Mouse (Mus musculus): ENCODE measurements around the gene Ttk. TPM values are rescaled to one million over a fixed set of nuclear protein-coding genes. Genes with fewer than 3 reads are reported as not detected.

The Ttk gene
- polyA plus RNA-seq, 1 experiment: 3.0 TPM

GRCm38 (mm10) chr9:83804341-83804740 is 30.1 kb upstream of the Ttk start:
- Histone ChIP-seq H3K4me2 (ENCODE audit: low read depth) (no peak overlapping the region), H3K36me3 (ENCODE audit: control insufficient read depth, insufficient read depth) (no peaks in the 10 kb centered on the region), H3K27me3 (ENCODE audit: control insufficient read depth, insufficient read depth, insufficient read length) (no peaks in the 10 kb centered on the region), H3K4me3 (no peak overlapping the region), H3ac (ENCODE audit: control insufficient read depth, insufficient read length) (no peak overlapping the region), H3K79me2 (ENCODE audit: control insufficient read depth, insufficient read depth) (no peaks in the 10 kb centered on the region)
- TF ChIP-seq MYOD1 (IDR thresholded peaks at IDR 0.05; ENCODE audit: control insufficient read depth in 1 of 3, insufficient read length in 2 of 3, low read depth in 2 of 3) (no peak), POLR2AphosphoS2 (IDR thresholded peaks at IDR 0.05; ENCODE audit: insufficient read length, low read depth) (no peak), USF1 (IDR thresholded peaks at IDR 0.05; ENCODE audit: low read depth) (no peak), MAX (IDR thresholded peaks at IDR 0.05; ENCODE audit: low read depth) (no peak)

GRCm38 (mm10) chr9:83805164-83805976 is 29.1 kb upstream of the Ttk start:
- Histone ChIP-seq H3K79me2 (ENCODE audit: control insufficient read depth, insufficient read depth) (no peaks in the 10 kb centered on the region), H3K4me3 (peak overlapping the region; percentile 26), H3K27me3 (ENCODE audit: control insufficient read depth, insufficient read depth, insufficient read length) (peaks cover 3% of the 10 kb centered on the region), H3ac (ENCODE audit: control insufficient read depth, insufficient read length) (peak overlapping the region; percentile 46), H3K4me2 (ENCODE audit: low read depth) (peak overlapping the region; percentile 87), H3K36me3 (ENCODE audit: control insufficient read depth, insufficient read depth) (no peaks in the 10 kb centered on the region)
- no peak for TF ChIP-seq MYOD1 (IDR thresholded peaks at IDR 0.05; ENCODE audit: control insufficient read depth in 1 of 3, insufficient read length in 2 of 3, low read depth in 2 of 3)
- no peak for TF ChIP-seq SRF (IDR thresholded peaks at IDR 0.05; ENCODE audit: control insufficient read depth, insufficient read length, low read depth)
- TF ChIP-seq USF1 (IDR thresholded peaks at IDR 0.05; ENCODE audit: low read depth): no peak
- no peak for TF ChIP-seq MYOG (IDR thresholded peaks at IDR 0.05; ENCODE audit: control insufficient read depth in 1 of 3, insufficient read depth in 1 of 3, insufficient read length in 2 of 3, low read depth in 2 of 3)
- TF ChIP-seq TCF3 (IDR thresholded peaks at IDR 0.05; ENCODE audit: insufficient read length, low read depth): no peak
- TF ChIP-seq TCF12 (IDR thresholded peaks at IDR 0.05; ENCODE audit: insufficient read depth, poor library complexity, severe bottlenecking): no peak
- no peak for TF ChIP-seq CEBPB (IDR thresholded peaks at IDR 0.05; ENCODE audit: insufficient read depth, poor library complexity, severe bottlenecking)
- TF ChIP-seq REST (IDR thresholded peaks at IDR 0.05; ENCODE audit: insufficient read depth, insufficient read length): no peak
- TF ChIP-seq MAX (IDR thresholded peaks at IDR 0.05; ENCODE audit: low read depth): no peak
- TF ChIP-seq POLR2AphosphoS2 (IDR thresholded peaks at IDR 0.05; ENCODE audit: insufficient read length, low read depth): no peak
- TF ChIP-seq POLR2A (IDR thresholded peaks at IDR 0.05; ENCODE audit: insufficient read length, low read depth): no peak
- TF ChIP-seq E2F4 (IDR thresholded peaks at IDR 0.05; ENCODE audit: insufficient read depth): no peak

- H3K4me2 ChIP-seq (ENCODE audit: low read depth): peak within 1 kb of the TSS; percentile 87
- TF ChIP-seq CEBPB (IDR thresholded peaks at IDR 0.05; ENCODE audit: insufficient read depth, poor library complexity, severe bottlenecking) (no peak), POLR2A (IDR thresholded peaks at IDR 0.05; ENCODE audit: insufficient read length, low read depth) (peak; percentile 68), E2F4 (IDR thresholded peaks at IDR 0.05; ENCODE audit: insufficient read depth) (no peak), POLR2AphosphoS2 (IDR thresholded peaks at IDR 0.05; ENCODE audit: insufficient read length, low read depth) (peak; percentile 38), MAX (IDR thresholded peaks at IDR 0.05; ENCODE audit: low read depth) (no peak), USF1 (IDR thresholded peaks at IDR 0.05; ENCODE audit: low read depth) (peak; percentile 54), TCF12 (IDR thresholded peaks at IDR 0.05; ENCODE audit: insufficient read depth, poor library complexity, severe bottlenecking) (no peak), MYOD1 (IDR thresholded peaks at IDR 0.05; ENCODE audit: control insufficient read depth in 1 of 3, insufficient read length in 2 of 3, low read depth in 2 of 3) (no peak), TCF3 (IDR thresholded peaks at IDR 0.05; ENCODE audit: insufficient read length, low read depth) (no peak)
- peak within 1 kb of the TSS; percentile 46 for H3ac ChIP-seq (ENCODE audit: control insufficient read depth, insufficient read length)
Measured at GRCm38 (mm10) chr9:83805977-83806815, 28.3 kb upstream of the Ttk start, which contains the start of gene Elovl4. TSS of gene Elovl4 (minus strand) at chr9:83806277.

GRCm38 (mm10) chr9:83807562-83807961 is 26.9 kb upstream of the Ttk start:
- no peaks in the 10 kb centered on the region for H3K36me3 ChIP-seq (ENCODE audit: control insufficient read depth, insufficient read depth)
- no peak for TF ChIP-seq CEBPB (IDR thresholded peaks at IDR 0.05; ENCODE audit: insufficient read depth, poor library complexity, severe bottlenecking)
- TF ChIP-seq USF1 (IDR thresholded peaks at IDR 0.05; ENCODE audit: low read depth): no peak
- no peak for TF ChIP-seq E2F4 (IDR thresholded peaks at IDR 0.05; ENCODE audit: insufficient read depth)
- TF ChIP-seq MYOG (IDR thresholded peaks at IDR 0.05; ENCODE audit: control insufficient read depth in 1 of 3, insufficient read depth in 1 of 3, insufficient read length in 2 of 3, low read depth in 2 of 3): no peak
- no peak for TF ChIP-seq MAX (IDR thresholded peaks at IDR 0.05; ENCODE audit: low read depth)
- no peak for TF ChIP-seq POLR2AphosphoS2 (IDR thresholded peaks at IDR 0.05; ENCODE audit: insufficient read length, low read depth)
- TF ChIP-seq REST (IDR thresholded peaks at IDR 0.05; ENCODE audit: insufficient read depth, insufficient read length): no peak
- TF ChIP-seq SRF (IDR thresholded peaks at IDR 0.05; ENCODE audit: control insufficient read depth, insufficient read length, low read depth): no peak
- no peak for TF ChIP-seq MYOD1 (IDR thresholded peaks at IDR 0.05; ENCODE audit: control insufficient read depth in 1 of 3, insufficient read length in 2 of 3, low read depth in 2 of 3)
- TF ChIP-seq POLR2A (IDR thresholded peaks at IDR 0.05; ENCODE audit: insufficient read length, low read depth): no peak
- TF ChIP-seq TCF12 (IDR thresholded peaks at IDR 0.05; ENCODE audit: insufficient read depth, poor library complexity, severe bottlenecking): no peak
- TF ChIP-seq TCF3 (IDR thresholded peaks at IDR 0.05; ENCODE audit: insufficient read length, low read depth): no peak
- H3K4me3 ChIP-seq: no peak overlapping the region
- H3K4me2 ChIP-seq (ENCODE audit: low read depth): no peak overlapping the region
- no peaks in the 10 kb centered on the region for H3K79me2 ChIP-seq (ENCODE audit: control insufficient read depth, insufficient read depth)
- H3ac ChIP-seq (ENCODE audit: control insufficient read depth, insufficient read length): no peak overlapping the region
- H3K27me3 ChIP-seq (ENCODE audit: control insufficient read depth, insufficient read depth, insufficient read length): peaks cover 6% of the 10 kb centered on the region

More at GRCm38 (mm10) chr9:83805977-83806815, 28.3 kb upstream of the Ttk start, which contains the start of gene Elovl4:
- Histone ChIP-seq H3K79me2 (ENCODE audit: control insufficient read depth, insufficient read depth) (no peaks in the 10 kb centered on the region), H3K27me3 (ENCODE audit: control insufficient read depth, insufficient read depth, insufficient read length) (peaks cover 6% of the 10 kb centered on the region), H3K4me3 (peak within 1 kb of the TSS; percentile 26), H3K36me3 (ENCODE audit: control insufficient read depth, insufficient read depth) (no peaks in the 10 kb centered on the region)

Data from myocyte (in vitro differentiated cells).